Mouse (Mus musculus): Measurements from ENCODE around the gene Adat1.

DNA sequence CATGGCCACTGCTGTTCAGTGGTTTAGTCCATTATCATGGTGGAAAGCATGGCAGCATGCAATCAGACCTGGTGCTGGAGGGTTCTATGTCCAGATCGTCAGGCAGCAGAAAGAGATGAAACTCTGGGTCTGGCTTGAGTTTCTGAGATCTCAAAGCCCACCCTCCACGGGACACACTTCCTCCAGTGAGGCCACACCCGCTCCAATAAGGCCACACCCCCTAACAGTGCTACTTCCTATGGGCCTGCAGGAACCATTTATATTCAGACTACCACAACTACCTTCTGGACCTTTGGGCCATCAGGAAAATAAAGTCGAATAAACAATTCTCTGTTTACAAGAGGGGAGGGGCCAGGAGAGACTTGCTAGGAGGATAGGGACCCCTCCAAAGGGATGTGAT lies 71.1 kb downstream of the Adat1 start:
- TF ChIP-seq CTCF (IDR thresholded peaks at IDR 0.05; ENCODE audit: low read depth, low read length) (no peak), EP300 (IDR thresholded peaks at IDR 0.05; ENCODE audit: insufficient read depth, low read depth, low read length) (no peak)
